Mouse (Mus musculus) erythroblast, embryonic 14.5 days (primary cell): ENCODE data around the gene Pdia6. TPM values are rescaled to one million over a fixed set of nuclear protein-coding genes. Genes with fewer than 3 reads are reported as not detected.

Experiments
- H3K27me3 ChIP-seq: 2 replicates; pipeline ENCODE4 v1.6.1; 2012; ENCODE audit warnings: inconsistent platforms; ENCODE audit not compliant: control insufficient read depth
- H3K36me3 ChIP-seq: 2 replicates; pipeline ENCODE4 v1.6.1; 2012; ENCODE audit warnings: mild to moderate bottlenecking, inconsistent platforms; ENCODE audit not compliant: control insufficient read depth
- H3K4me1 ChIP-seq: 2 replicates; pipeline ENCODE4 v1.6.1; 2012; ENCODE audit warnings: inconsistent platforms; ENCODE audit not compliant: control insufficient read depth
- H3K4me3 ChIP-seq: replicated peaks from 2 replicates; pipeline ENCODE3; 2012; ENCODE audit warnings: moderate library complexity, mild to moderate bottlenecking, inconsistent platforms
- H3K9me3 ChIP-seq: 2 replicates; pipeline ENCODE4 v1.6.1; 2012; ENCODE audit warnings: low read length, inconsistent platforms, mixed read lengths; ENCODE audit not compliant: control insufficient read depth
- GATA1 ChIP-seq: IDR thresholded peaks from 2 replicates; pipeline ENCODE4 v1.6.1; 2012; ENCODE audit warnings: low read length, inconsistent platforms, mixed read lengths
- TAL1 ChIP-seq: IDR thresholded peaks from 3 replicates; pipeline ENCODE4 v1.6.1; 2012; ENCODE audit warnings: low read length, inconsistent platforms, mixed read lengths
- polyA plus RNA-seq: library from polyadenylated mRNA; stranded (reverse); fragments of >175 nt; gene quantifications from 2 replicates; pipeline ENCODE4 v1.2.3, GENCODE M21; 2012

Gene Pdia6
- polyA plus RNA-seq, 1 experiment, result 0.58 TPM

GRCm38 (mm10) chr12:17318453-17318852 lies 52.1 kb downstream of the Pdia6 start:
- no peaks in the 10 kb centered on the region for H3K9me3 ChIP-seq
- TF ChIP-seq TAL1 (no peak), GATA1 (no peak)

GRCm38 (mm10) chr12:17324549-17325470 lies 58.5 kb downstream of the Pdia6 start:
- H3K36me3 ChIP-seq, result no peaks in the 10 kb centered on the region
- H3K4me3 ChIP-seq, result peak overlapping the region; percentile 2
- no peak for TF ChIP-seq GATA1
- no peak for TF ChIP-seq TAL1
- H3K9me3 ChIP-seq, result no peaks in the 10 kb centered on the region
- peaks cover 43% of the 10 kb centered on the region for H3K27me3 ChIP-seq
- H3K4me1 ChIP-seq, result no peaks in the 10 kb centered on the region

More at GRCm38 (mm10) chr12:17318453-17318852, 52.1 kb downstream of the Pdia6 start:
- Histone ChIP-seq H3K4me3 (no peak overlapping the region), H3K36me3 (no peaks in the 10 kb centered on the region), H3K4me1 (no peaks in the 10 kb centered on the region), H3K27me3 (peaks cover 10% of the 10 kb centered on the region)

GRCm38 (mm10) chr12:17329259-17329658 lies 62.9 kb downstream of the Pdia6 start, which contains the start of gene Atp6v1c2:
Gene Atp6v1c2 (minus strand): TSS chr12:17329359.
- TF ChIP-seq TAL1 (no peak), GATA1 (no peak)
- Histone ChIP-seq H3K9me3 (no peaks in the 10 kb centered on the region), H3K36me3 (no peaks in the 10 kb centered on the region), H3K4me3 (no peak within 1 kb of the TSS), H3K27me3 (peaks cover 25% of the 10 kb centered on the region), H3K4me1 (no peaks in the 10 kb centered on the region)

DNA sequence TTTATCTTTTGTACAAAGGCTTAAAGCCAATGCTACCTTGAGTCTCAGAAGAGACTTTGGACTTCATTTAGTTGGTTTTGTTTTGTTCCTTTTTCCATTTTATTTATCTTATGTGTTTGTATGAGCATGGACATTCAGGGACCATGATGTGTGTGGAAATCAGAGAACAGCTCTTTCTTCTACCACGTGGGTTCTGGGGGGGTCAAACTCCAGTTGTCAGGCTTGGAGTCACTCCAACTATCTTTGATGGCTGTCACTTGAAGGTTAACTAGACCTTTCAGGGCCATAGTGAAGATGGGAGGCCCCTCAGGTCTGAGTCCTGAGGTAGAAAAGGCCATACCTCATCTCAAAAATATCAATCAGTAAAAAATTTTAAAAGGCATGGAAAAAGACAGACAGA lies 67.1 kb downstream of the Pdia6 start:
- no peak overlapping the region for H3K4me3 ChIP-seq
- TF ChIP-seq GATA1, result no peak
- TF ChIP-seq TAL1, result no peak
- H3K27me3 ChIP-seq, result 0 out of 2 replicates have a peak, but pooled peaks cover 2% of the 10 kb centered on the region
- H3K9me3 ChIP-seq, result no peaks in the 10 kb centered on the region
- H3K36me3 ChIP-seq, result no peaks in the 10 kb centered on the region
- no peaks in the 10 kb centered on the region for H3K4me1 ChIP-seq

Other genes starting within 250 kb of the Pdia6 start
- gene Kcnf1, start 89.7 kb upstream of the Pdia6 start, polyA plus RNA-seq, result 0.01 TPM in 1 of 2 replicates, not detected in the other
- not detected in 2 replicates for gene Atp6v1c2, start 62.8 kb downstream of the Pdia6 start, polyA plus RNA-seq
- 0.21 and 0.70 TPM in 2 replicates for gene Nol10, start 81.9 kb downstream of the Pdia6 start, polyA plus RNA-seq